Mouse (Mus musculus) megakaryocyte progenitor cell, adult 5-6 weeks (primary cell): Measurements from ENCODE around the gene 2310009B15Rik. TPM values are rescaled to one million over a fixed set of nuclear protein-coding genes. Genes with fewer than 3 reads are reported as not detected.

Source experiments
- ATAC-seq: replicated peaks from 2 replicates; pipeline ENCODE4 v1.8.0; 2016; ENCODE audit warnings: mild to moderate bottlenecking, moderate TSS enrichment, inconsistent platforms; ENCODE audit not compliant: poor library complexity
- total RNA-seq, 2 experiments: library from RNA; stranded (forward) in 1 of 2; stranded (reverse) in 1 of 2; fragments of 157-497, 149-512 nt in 1 of 2; fragments of 200-1000 nt in 1 of 2; gene quantifications; 2 replicates each; pipeline versions ENCODE4 v1.2.3 to v1.2.4; 2015 to 2017

2310009B15Rik gene
- total RNA-seq (2015) (21.2 and 25.5 TPM in 2 replicates), total RNA-seq (2017) (17.0 and 18.9 TPM in 2 replicates)

- ATAC-seq = peak; percentile 95
These were observed at the start of gene 2310009B15Rik for GRCm38 (mm10) chr1:138856101-138856950. TSS of gene 2310009B15Rik (minus strand) at chr1:138856852.

GRCm38 (mm10) chr1:138906256-138906655, 49.6 kb upstream of the 2310009B15Rik start:
- ATAC-seq = no peak

GRCm38 (mm10) chr1:138905092-138905765, 48.6 kb upstream of the 2310009B15Rik start:
- 0 out of 2 replicates have a peak, but pooled peaks have one; percentile 23 for ATAC-seq

- no peak for ATAC-seq
These were observed 47.2 kb upstream of the 2310009B15Rik start for GRCm38 (mm10) chr1:138903894-138904293.

- no peak for ATAC-seq
These were observed 44.9 kb upstream of the 2310009B15Rik start for GRCm38 (mm10) chr1:138901431-138902117.

- no peak for ATAC-seq
These were observed 39.4 kb upstream of the 2310009B15Rik start for GRCm38 (mm10) chr1:138896088-138896487.

- ATAC-seq = no peak
These were observed 21.0 kb upstream of the 2310009B15Rik start for GRCm38 (mm10) chr1:138877470-138878254.

GRCm38 (mm10) chr1:138876371-138877045, 19.9 kb upstream of the 2310009B15Rik start:
- ATAC-seq = no peak

- no peak for ATAC-seq
These were observed 5.8 kb downstream of the 2310009B15Rik start for GRCm38 (mm10) chr1:138850823-138851222.

- no peak for ATAC-seq
These were observed 6.5 kb downstream of the 2310009B15Rik start for GRCm38 (mm10) chr1:138850161-138850539.

GRCm38 (mm10) chr1:138849531-138850160, 7.0 kb downstream of the 2310009B15Rik start:
- no peak for ATAC-seq

- peak; percentile 49 for ATAC-seq
These were observed 8.0 kb downstream of the 2310009B15Rik start, which contains the start of gene Lhx9 for GRCm38 (mm10) chr1:138848511-138849109. TSS of gene Lhx9 (minus strand) at chr1:138848577.

- ATAC-seq = 0 out of 2 replicates have a peak, but pooled peaks have one; percentile 9
These were observed 8.6 kb downstream of the 2310009B15Rik start for GRCm38 (mm10) chr1:138848026-138848425.

- ATAC-seq = no peak
These were observed 9.5 kb downstream of the 2310009B15Rik start for GRCm38 (mm10) chr1:138847146-138847545.

GRCm38 (mm10) chr1:138846581-138846980, 10.1 kb downstream of the 2310009B15Rik start:
- no peak for ATAC-seq

GRCm38 (mm10) chr1:138846131-138846530, 10.5 kb downstream of the 2310009B15Rik start:
- ATAC-seq = no peak

- no peak for ATAC-seq
These were observed 11.2 kb downstream of the 2310009B15Rik start for GRCm38 (mm10) chr1:138845481-138845880.

GRCm38 (mm10) chr1:138844166-138844565, 12.5 kb downstream of the 2310009B15Rik start:
- ATAC-seq = no peak
